Mouse (Mus musculus) heart, embryonic 10.5 days (tissue): Measurements from ENCODE around the gene Rpl27a. TPM values are rescaled to one million over a fixed set of nuclear protein-coding genes. Genes with fewer than 3 reads are reported as not detected.

Experiments used
- DNase-seq: peaks from one replicate; pipeline ENCODE4 v3.0.0-alpha.2; 2017; ENCODE audit warnings: low spot score
- H3K27ac ChIP-seq: fragments of 300-500 bp; sonication (generic); 2 replicates; pipeline ENCODE4 v1.5.1; 2016; ENCODE audit warnings: mild to moderate bottlenecking
- H3K27me3 ChIP-seq: fragments of 300-500 bp; sonication (generic); 2 replicates; pipeline ENCODE4 v1.6.1; 2016; ENCODE audit warnings: mild to moderate bottlenecking; ENCODE audit not compliant: poor library complexity, insufficient read depth, severe bottlenecking
- H3K36me3 ChIP-seq: fragments of 300-500 bp; sonication (generic); 2 replicates; pipeline ENCODE4 v1.6.1; 2016; ENCODE audit warnings: mild to moderate bottlenecking, moderate library complexity
- H3K4me1 ChIP-seq: fragments of 300-500 bp; sonication (generic); 2 replicates; pipeline ENCODE4 v1.6.1; 2016; ENCODE audit warnings: mild to moderate bottlenecking
- H3K4me3 ChIP-seq: fragments of 300-500 bp; sonication (generic); 2 replicates; pipeline ENCODE4 v1.5.1; 2016; ENCODE audit warnings: mild to moderate bottlenecking, moderate library complexity
- H3K9me3 ChIP-seq: fragments of 300-500 bp; sonication (generic); 2 replicates; pipeline ENCODE4 v1.6.1; 2016; ENCODE audit warnings: mild to moderate bottlenecking, moderate library complexity
- WGBS: fragments of 180-500 bp; shearing (Covaris S2); methylation state at CpG from one replicate; pipeline ENCODE4 v1.1.7; 2016; 5-methylcytosine and 5-hydroxymethylcytosine counted together
- polyA plus RNA-seq: library from polyadenylated mRNA; unstranded; fragments of >200 nt; fragmentation: Nextera tagmentation; extraction: Ambion mirVana; gene quantifications from 2 replicates; pipeline ENCODE4 v1.2.1, GENCODE M21; 2016

Gene Rpl27a
- polyA plus RNA-seq, 1 experiment from 2014 or later: 105 TPM

DNA sequence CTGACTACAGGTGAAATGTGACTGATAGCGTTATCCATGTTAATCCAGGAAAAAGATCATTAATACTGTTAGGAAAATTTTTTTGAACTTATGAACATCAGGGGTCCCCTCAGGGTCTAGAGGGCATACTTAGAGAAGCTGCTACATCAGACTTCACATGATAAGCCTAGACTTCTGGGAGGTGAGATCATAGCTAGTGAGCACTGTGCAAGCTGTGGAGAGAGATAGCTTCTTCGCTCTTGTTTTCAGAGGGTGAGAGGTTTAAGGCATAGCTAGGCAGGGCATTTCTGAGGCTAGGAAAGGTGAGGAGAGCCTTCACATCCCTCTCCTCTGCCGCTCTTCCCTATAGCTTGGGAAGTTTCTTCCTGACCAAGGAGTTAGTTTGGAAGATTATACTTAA lies 7.1 kb upstream of the Rpl27a start:
- DNase-seq: no peak
- no peak overlapping the region for H3K27ac ChIP-seq
- H3K4me1 ChIP-seq: peaks cover 8% of the 10 kb centered on the region
- no peak overlapping the region for H3K4me3 ChIP-seq
- H3K9me3 ChIP-seq: no peaks in the 10 kb centered on the region
- WGBS: 76% methylated on average over 3 of the region's 3 CpGs
- no peaks in the 10 kb centered on the region for H3K36me3 ChIP-seq
- peaks cover 5% of the 10 kb centered on the region; the same call in 1 of the 2 replicates for H3K27me3 ChIP-seq

DNA sequence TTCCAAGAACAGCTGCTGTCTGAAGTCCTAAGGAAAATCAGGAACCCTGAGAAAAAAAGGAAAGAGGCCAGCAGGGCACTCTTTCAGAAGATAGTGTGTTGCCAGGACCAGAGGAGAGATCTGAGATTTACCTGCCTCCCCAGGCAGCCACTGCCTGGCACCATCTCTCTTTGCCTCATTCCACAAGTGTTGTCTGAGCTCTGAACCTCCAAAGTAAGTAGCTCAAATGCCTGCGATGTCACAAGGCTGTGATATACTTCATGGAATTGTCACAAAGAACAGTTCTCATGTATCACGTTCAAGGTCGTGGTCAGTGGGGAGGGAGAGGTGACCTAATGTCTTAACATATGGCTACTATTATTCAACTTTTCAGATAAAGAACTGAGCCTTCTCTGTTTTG lies 2.4 kb upstream of the Rpl27a start:
- whole genome bisulfite sequencing: 78% methylated on average over 3 of the region's 3 CpGs
- peaks cover 21% of the 10 kb centered on the region; the same call in 1 of the 2 replicates for H3K4me1 ChIP-seq
- peaks cover 15% of the 10 kb centered on the region for H3K36me3 ChIP-seq
- H3K4me3 ChIP-seq: no peak overlapping the region
- no peak for DNase-seq
- H3K27me3 ChIP-seq: no peaks in the 10 kb centered on the region
- no peak overlapping the region for H3K27ac ChIP-seq
- no peaks in the 10 kb centered on the region for H3K9me3 ChIP-seq

DNA sequence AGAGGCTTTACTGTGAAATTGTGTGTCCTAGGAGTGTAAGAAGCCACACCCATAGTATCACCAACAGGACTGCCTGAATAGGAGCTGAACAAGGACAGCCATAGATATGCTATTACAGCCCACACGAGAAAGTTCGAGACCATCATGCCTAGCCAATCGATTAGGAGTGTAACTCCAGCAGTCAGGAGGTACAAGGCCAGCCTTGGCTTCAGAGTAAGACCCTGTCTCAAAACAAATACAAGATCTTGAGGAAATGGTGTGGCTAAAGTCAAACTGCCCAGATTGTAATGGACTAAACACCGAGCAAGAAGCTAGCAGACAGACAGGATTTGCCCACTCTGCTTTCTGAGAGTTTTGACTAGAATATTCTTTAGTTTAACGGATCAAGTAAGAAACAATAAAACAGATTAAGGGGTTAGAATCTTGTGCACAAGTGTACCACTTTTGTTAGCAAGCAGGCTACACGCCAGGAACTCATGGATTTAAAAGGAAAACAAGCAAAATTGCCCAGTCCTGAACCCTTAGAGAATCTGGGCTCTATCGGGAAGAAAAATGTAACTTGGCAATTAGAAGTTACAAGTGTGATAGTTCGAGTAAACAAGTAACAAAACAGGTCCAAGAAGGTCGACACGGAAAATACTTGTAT lies 788 bp upstream of the Rpl27a start:
- H3K4me1 ChIP-seq: peaks cover 21% of the 10 kb centered on the region; the same call in 1 of the 2 replicates
- no peaks in the 10 kb centered on the region for H3K27me3 ChIP-seq
- WGBS: 17% methylated on average over 10 of the region's 10 CpGs
- H3K4me3 ChIP-seq: peak overlapping the region; percentile 95
- peaks cover 31% of the 10 kb centered on the region for H3K36me3 ChIP-seq
- H3K27ac ChIP-seq: peak overlapping the region; percentile 99
- no peaks in the 10 kb centered on the region for H3K9me3 ChIP-seq
- peak; percentile 81 for DNase-seq

DNA sequence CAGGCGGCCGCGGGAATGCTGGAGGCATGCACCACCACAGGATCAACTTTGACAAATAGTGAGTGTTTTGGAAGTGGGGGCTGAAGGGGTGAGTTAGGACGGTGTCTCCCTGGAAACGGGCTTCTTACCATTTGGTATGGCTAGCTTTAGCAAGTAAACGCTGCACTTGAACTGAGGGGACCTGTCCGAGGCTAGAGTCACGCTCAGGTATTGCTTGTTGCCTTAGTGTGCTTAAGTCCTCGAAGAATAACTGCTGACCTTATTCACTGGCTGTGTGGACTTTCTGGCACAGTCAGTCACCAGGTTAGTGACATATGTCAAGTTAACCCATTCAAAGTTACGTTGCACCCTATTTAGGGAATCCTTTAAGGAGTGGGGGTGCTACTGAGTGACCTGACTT lies 989 bp downstream of the Rpl27a start:
- no peaks in the 10 kb centered on the region for H3K9me3 ChIP-seq
- DNase-seq: no peak
- WGBS: 6% methylated on average over 10 of the region's 10 CpGs
- H3K27ac ChIP-seq: peak overlapping the region; percentile 99
- H3K4me1 ChIP-seq: peaks cover 21% of the 10 kb centered on the region; the same call in 1 of the 2 replicates
- H3K4me3 ChIP-seq: peak overlapping the region; percentile 95
- peaks cover 48% of the 10 kb centered on the region for H3K36me3 ChIP-seq
- no peaks in the 10 kb centered on the region for H3K27me3 ChIP-seq

DNA sequence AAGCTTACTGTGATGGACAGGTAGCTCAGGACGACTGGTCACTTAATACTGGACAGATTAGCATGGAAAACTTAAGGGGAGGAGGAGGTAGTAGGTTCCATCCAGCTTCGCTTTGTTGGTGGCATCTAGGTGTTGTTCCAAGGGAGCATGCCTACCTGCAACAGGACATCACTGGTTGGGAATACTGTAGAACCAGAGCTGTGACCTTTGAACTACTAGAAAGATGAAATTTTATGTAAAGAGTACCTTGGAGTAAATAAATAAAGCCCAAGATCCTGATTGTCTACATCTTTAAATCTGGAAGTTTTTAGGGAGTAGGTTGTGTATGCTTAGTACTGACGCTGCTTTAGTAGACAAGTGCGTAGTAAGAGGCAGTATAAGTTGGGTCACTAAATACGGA lies 3.1 kb downstream of the Rpl27a start:
- no peak overlapping the region for H3K27ac ChIP-seq
- H3K9me3 ChIP-seq: no peaks in the 10 kb centered on the region
- DNase-seq: no peak
- H3K4me1 ChIP-seq: peaks cover 28% of the 10 kb centered on the region
- no peaks in the 10 kb centered on the region for H3K27me3 ChIP-seq
- H3K4me3 ChIP-seq: no peak overlapping the region
- H3K36me3 ChIP-seq: peaks cover 62% of the 10 kb centered on the region
- WGBS: 80% methylated on average over 5 of the region's 5 CpGs

DNA sequence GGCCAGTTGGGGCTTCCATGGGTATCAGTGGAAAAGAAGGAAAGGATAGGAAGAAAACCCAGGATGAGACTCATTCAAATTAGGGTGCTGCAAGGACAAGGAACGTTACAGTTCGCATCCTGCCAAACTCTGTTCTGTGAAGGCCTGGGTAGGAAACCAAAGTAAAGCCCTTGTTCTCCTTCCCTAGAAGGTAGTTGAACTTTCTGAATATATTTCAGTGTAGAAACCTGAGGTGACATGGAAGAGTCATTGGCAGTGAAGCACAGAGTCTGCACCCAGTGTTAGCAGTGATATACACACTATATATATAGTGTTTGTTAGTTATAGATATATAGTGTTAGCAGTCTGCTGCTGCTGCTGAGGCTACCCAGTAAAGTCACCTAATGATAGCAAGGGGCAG lies 4.4 kb downstream of the Rpl27a start:
- WGBS: 64% methylated on average over 2 of the region's 2 CpGs
- Histone ChIP-seq H3K27me3 (no peaks in the 10 kb centered on the region), H3K36me3 (peaks cover 71% of the 10 kb centered on the region), H3K4me1 (peaks cover 25% of the 10 kb centered on the region), H3K9me3 (no peaks in the 10 kb centered on the region), H3K4me3 (no peak overlapping the region), H3K27ac (no peak overlapping the region)
- DNase-seq: no peak

DNA sequence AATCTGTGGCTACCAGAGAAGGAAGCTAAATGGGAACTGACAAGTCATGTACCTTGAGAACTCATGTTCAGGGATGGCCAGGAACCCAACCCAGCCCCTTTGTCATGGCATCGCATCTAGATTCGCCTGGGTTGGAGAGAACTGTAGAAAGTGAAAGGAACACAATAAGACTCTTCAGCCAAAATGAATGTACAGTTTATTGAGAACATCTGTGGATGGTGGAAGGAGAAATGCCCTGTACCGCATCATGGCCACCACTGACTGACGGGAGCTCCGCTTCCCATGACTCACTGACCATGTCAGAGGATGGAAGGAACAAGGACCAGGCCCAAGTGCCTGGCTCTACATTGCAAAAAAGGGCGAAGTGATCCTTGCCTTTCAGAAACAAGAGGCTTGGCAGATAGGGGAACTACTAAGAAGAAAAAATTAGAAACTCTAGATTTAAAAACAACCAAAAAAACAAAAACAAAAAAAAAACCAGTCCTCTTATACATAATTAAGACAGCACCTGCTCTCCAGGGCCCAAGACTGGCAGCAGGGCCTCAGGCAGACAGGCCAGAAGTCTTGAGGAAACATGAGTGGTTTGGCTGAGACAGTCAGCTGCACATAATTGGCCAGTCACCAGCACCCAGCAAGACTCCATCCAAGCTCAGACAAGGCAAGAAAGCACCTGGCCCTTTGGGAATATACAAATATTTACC lies 4.9 kb downstream of the Rpl27a start:
- DNase-seq: no peak
- no peak overlapping the region for H3K27ac ChIP-seq
- H3K36me3 ChIP-seq: peaks cover 71% of the 10 kb centered on the region

DNA sequence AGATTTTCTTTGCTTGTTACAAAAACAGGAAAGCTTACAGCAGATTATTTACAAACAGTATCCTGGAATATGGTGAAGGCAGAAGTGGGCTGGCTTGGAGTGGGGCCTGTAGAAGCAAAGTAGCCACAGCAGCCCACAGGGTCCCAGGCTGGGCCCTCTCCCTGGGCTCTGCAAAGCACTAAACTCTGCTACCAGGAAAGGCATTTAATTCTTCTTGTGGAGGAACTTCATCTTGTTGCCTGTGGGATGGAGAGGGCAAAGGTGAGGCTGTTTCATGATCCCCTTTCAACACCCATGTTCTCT lies 5.4 kb downstream of the Rpl27a start:
- Histone ChIP-seq H3K4me3 (no peak overlapping the region), H3K9me3 (no peaks in the 10 kb centered on the region), H3K27ac (no peak overlapping the region), H3K4me1 (peaks cover 28% of the 10 kb centered on the region), H3K27me3 (no peaks in the 10 kb centered on the region), H3K36me3 (peaks cover 71% of the 10 kb centered on the region)
- no peak for DNase-seq

More for the DNA sequence above, 4.9 kb downstream of the Rpl27a start:
- WGBS: 64% methylated on average over 6 of the region's 6 CpGs
- Histone ChIP-seq H3K27me3 (no peaks in the 10 kb centered on the region), H3K4me3 (no peak overlapping the region), H3K4me1 (peaks cover 28% of the 10 kb centered on the region), H3K9me3 (no peaks in the 10 kb centered on the region)

DNA sequence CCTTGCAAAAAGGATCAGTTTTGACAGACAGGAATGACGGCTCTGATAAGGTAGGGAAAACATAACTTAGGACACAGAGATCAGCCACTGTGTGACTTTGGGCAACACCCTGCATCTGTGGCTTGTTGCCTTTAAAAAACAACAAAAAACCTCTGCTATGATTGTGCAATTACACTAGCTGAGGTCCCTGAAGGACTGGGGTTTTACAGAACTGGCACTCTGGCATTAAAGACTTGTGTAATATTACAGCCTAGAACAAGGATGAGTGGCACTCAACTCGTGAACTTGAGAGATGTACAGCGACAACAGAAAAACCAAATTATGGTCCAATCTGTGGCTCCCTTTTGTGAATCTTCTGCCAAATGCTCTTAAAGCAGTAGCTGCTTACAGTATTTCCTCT lies 5.8 kb downstream of the Rpl27a start:
- peaks cover 28% of the 10 kb centered on the region for H3K4me1 ChIP-seq
- WGBS: 86% methylated on average over 3 of the region's 3 CpGs
- DNase-seq: no peak
- H3K4me3 ChIP-seq: no peak overlapping the region
- H3K36me3 ChIP-seq: peaks cover 75% of the 10 kb centered on the region
- no peaks in the 10 kb centered on the region for H3K27me3 ChIP-seq
- H3K27ac ChIP-seq: no peak overlapping the region
- no peaks in the 10 kb centered on the region for H3K9me3 ChIP-seq

DNA sequence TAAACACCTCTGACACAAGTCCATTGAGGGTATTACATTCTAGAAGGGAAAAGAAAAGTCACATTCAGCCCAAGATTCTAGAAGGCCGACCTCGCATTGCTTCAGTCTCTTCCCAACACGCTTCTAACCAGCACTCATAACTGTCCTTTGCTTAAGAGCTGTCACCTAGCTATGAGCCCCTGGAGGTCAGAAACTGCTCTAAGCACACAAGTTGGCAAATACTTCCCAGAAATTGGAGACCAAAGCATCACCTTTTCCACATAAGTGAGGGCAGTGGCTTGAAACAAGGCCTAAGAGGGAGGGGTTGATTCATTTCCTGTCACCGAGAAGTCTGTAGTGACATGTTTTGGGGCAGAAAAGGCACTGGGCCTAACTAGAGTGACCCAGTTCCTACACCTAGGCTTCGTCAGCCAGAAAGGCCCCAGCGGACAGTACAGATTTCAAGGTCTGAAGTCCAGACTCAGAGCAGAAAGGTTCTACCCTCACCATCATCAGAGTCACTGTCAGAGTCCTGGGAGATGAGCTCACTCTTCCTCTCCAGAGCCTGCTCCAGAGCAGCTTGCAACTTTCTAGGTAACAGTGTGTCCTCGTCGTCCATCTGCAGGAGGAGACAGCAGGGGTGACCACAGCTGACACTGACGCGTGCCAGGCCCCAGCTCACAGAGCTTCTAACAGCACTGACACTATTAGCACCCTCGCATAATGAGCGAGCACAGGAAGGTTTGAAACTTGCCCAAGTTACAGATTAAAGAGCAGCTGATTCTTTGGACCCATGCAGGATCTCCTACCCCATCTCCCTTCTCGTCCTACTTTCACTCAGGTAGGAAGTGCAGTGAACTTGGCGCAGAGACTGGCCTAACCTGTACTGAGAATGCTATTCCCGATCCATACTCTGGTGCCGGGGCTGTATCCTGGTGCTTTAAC lies 7.1 kb downstream of the Rpl27a start:
- Histone ChIP-seq H3K4me1 (peaks cover 17% of the 10 kb centered on the region), H3K4me3 (no peak overlapping the region), H3K36me3 (peaks cover 78% of the 10 kb centered on the region), H3K27ac (peak overlapping the region; percentile 42; the same call in 1 of the 2 replicates), H3K9me3 (no peaks in the 10 kb centered on the region), H3K27me3 (no peaks in the 10 kb centered on the region)
- DNase-seq: no peak
- WGBS: 55% methylated on average over 16 of the region's 16 CpGs

DNA sequence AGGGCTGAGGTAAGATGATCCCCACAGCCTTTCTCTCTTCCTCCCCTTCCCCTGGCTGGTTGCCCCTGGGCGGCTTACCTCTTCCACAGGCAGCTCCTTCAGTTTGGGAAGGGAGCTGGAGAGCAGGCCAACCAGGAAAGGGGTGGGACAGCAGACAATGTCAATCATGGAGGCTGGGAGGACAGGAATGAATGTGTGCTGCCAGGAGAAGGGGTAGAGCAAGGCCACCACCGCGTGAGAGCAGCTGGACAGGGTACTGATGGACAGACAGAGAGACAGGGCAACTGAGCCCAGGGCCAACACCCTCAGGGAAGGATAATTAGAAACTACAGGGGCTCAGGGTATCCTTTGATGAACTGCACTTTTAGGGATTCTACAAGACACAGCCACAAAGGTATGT lies 8.6 kb downstream of the Rpl27a start:
- no peaks in the 10 kb centered on the region for H3K9me3 ChIP-seq
- no peak overlapping the region for H3K27ac ChIP-seq
- H3K4me3 ChIP-seq: no peak overlapping the region
- DNase-seq: no peak
- 74% methylated on average over 3 of the region's 3 CpGs for WGBS
- H3K4me1 ChIP-seq: peaks cover 24% of the 10 kb centered on the region
- H3K27me3 ChIP-seq: no peaks in the 10 kb centered on the region
- peaks cover 76% of the 10 kb centered on the region for H3K36me3 ChIP-seq

DNA sequence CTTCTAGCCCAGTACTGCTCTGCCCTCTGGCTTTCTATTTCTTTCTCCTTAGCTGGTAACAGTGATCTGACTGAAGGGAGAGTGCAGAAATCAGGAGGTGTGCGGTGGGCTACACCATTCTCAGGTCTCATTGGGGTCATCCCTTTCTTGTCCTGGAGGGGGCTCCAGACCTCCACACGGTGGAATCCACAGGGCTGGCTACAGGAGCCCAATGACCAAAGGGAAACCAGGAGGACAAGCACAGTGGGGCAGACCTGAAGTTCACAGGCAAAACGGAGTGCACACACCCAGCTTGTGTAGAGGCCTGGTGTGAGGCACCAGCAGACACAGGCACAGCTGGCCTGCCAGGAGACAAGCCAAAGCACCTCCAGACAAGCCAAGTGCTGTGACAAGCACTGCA lies 9.4 kb downstream of the Rpl27a start:
- Histone ChIP-seq H3K27me3 (no peaks in the 10 kb centered on the region), H3K4me1 (peaks cover 32% of the 10 kb centered on the region), H3K9me3 (no peaks in the 10 kb centered on the region), H3K27ac (0 out of 2 replicates have a peak overlapping the region, but pooled peaks have one; percentile 24), H3K4me3 (no peak overlapping the region), H3K36me3 (peaks cover 74% of the 10 kb centered on the region)
- peak; percentile 84 for DNase-seq
- 20% methylated on average over 3 of the region's 3 CpGs for WGBS

DNA sequence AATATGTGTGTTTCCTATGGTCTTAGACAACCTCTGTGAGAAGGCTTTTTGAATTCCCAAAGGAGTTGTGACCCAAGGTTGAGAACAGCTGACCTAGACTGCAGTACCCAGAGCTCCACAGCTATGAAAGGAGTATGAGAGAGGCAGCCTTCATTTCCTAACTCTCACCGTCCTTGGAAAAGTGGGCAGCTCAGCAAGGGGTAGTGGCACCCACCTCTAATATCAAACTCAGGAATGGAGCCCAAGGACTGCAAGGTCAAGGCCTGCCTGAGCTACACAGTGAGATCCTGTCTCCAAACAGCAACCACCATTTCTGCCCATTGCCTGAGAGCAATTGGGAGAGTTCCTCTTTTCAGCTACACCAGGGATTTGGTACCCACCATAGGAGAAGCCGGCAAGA lies 10.8 kb downstream of the Rpl27a start:
- no peaks in the 10 kb centered on the region for H3K9me3 ChIP-seq
- peaks cover 72% of the 10 kb centered on the region for H3K36me3 ChIP-seq
- 86% methylated on average over 2 of the region's 2 CpGs for WGBS
- no peak overlapping the region for H3K27ac ChIP-seq
- H3K4me1 ChIP-seq: peaks cover 32% of the 10 kb centered on the region
- DNase-seq: no peak
- H3K27me3 ChIP-seq: no peaks in the 10 kb centered on the region
- H3K4me3 ChIP-seq: no peak overlapping the region
